Mouse (Mus musculus): Measurements from ENCODE around the gene Cacna1c. TPM values are rescaled to one million over a fixed set of nuclear protein-coding genes. Genes with fewer than 3 reads are reported as not detected.

Cacna1c gene
- polyA plus RNA-seq, 2 experiments = 8.9 to 29.0 TPM

DNA sequence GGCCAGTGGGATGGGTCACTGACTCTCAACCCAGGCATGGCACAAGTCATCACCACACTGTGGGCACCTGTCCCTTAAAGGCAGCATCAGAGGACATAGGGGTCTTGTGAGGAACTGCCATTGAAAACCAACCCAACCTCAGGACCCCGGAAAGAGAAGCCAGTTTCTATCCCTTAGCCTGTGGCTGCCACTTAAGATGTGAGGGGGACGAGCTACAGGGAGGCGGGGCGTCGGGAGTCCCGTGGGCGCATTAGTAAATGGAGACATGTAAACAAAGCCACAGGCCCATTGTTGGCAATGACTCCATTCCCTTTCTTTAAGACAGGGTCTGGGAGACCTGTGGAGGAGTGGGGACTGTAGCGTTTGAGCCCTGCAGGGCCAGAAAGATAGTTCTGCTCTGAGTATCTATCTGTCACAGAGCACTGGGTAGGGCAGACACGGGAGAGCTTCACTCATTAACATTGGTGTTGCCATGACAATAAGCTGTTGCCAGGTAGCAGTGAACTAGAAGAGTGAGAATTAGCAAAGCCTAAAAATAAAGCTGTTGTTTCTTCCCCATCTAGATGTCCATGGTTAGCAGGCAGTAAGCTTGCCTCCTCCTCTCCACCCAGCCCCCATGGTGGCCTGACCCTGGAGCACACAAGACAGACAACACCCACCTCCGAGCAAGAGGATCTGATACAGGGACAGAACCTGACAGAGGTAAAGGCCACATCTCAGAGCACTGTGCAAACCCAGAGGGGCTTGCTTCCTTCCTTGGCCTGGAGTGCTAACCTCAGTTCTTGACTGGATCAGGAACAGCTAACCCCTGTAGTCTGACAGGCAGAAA, 218.6 kb downstream of the Cacna1c start:
- no peak for ATAC-seq (ENCODE audit: low FRiP score, low read depth)
- no peak for DNase-seq (ENCODE audit: low spot score)
- no peak overlapping the region for H3K4me2 ChIP-seq (replicated peaks; ENCODE audit: low read depth, low read length, severe bottlenecking)
- H3K4me3 ChIP-seq (replicated peaks; ENCODE audit: low read length) = no peak overlapping the region
- no peak for TF ChIP-seq POLR2A (IDR thresholded peaks at IDR 0.05; ENCODE audit: borderline replicate concordance, extremely low read depth, insufficient read depth, insufficient read length)
- no peak overlapping the region for H3K9ac ChIP-seq (ENCODE audit: low read depth, low read length, severe bottlenecking)
- H3K36me3 ChIP-seq (ENCODE audit: control insufficient read depth, insufficient read depth, low read length) = no peaks in the 10 kb centered on the region
- H3K27me3 ChIP-seq (ENCODE audit: control insufficient read depth, insufficient read depth, low read length) = no peaks in the 10 kb centered on the region
- WGBS = 60% methylated on average over 10 of the region's 10 CpGs
- H3K27ac ChIP-seq (replicated peaks; ENCODE audit: low read depth, low read length) = no peak overlapping the region
- H3K4me1 ChIP-seq (ENCODE audit: control insufficient read depth, insufficient read depth, low read length) = peaks cover 14% of the 10 kb centered on the region
- no peaks in the 10 kb centered on the region for H3K9me3 ChIP-seq (ENCODE audit: control insufficient read depth, low read length)

DNA sequence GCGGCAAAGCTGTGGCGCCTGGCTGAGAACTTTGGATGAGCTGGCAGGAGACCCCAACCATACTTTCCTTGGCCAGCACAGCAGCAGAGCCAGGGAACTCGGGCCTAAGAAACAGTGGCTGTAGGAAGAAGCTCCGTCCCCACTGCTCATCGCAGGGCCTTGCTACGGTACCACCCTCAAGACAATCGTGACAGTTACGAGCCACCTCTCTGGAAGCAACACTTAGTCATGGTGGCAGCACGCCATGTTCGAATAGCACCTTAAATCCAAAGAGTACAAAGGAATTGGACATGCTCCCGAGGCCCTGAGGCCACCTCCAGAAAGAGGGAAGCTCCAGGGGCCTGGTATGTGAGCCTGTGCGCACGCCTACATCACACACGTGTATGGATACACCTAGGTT, 219.6 kb downstream of the Cacna1c start:
- Histone ChIP-seq H3K27me3 (ENCODE audit: control insufficient read depth, insufficient read depth, low read length) (no peaks in the 10 kb centered on the region), H3K27ac (replicated peaks; ENCODE audit: low read depth, low read length) (no peak overlapping the region), H3K9me3 (ENCODE audit: control insufficient read depth, low read length) (no peaks in the 10 kb centered on the region), H3K4me2 (replicated peaks; ENCODE audit: low read depth, low read length, severe bottlenecking) (no peak overlapping the region), H3K36me3 (ENCODE audit: control insufficient read depth, insufficient read depth, low read length) (no peaks in the 10 kb centered on the region), H3K9ac (ENCODE audit: low read depth, low read length, severe bottlenecking) (no peak overlapping the region), H3K4me3 (replicated peaks; ENCODE audit: low read length) (no peak overlapping the region), H3K4me1 (ENCODE audit: control insufficient read depth, insufficient read depth, low read length) (peaks cover 11% of the 10 kb centered on the region)
- ATAC-seq (ENCODE audit: low FRiP score, low read depth) (no peak), DNase-seq (ENCODE audit: low spot score) (no peak)
- TF ChIP-seq POLR2A (IDR thresholded peaks at IDR 0.05; ENCODE audit: borderline replicate concordance, extremely low read depth, insufficient read depth, insufficient read length) = no peak
- 81% methylated on average over 14 of the region's 14 CpGs for WGBS

DNA sequence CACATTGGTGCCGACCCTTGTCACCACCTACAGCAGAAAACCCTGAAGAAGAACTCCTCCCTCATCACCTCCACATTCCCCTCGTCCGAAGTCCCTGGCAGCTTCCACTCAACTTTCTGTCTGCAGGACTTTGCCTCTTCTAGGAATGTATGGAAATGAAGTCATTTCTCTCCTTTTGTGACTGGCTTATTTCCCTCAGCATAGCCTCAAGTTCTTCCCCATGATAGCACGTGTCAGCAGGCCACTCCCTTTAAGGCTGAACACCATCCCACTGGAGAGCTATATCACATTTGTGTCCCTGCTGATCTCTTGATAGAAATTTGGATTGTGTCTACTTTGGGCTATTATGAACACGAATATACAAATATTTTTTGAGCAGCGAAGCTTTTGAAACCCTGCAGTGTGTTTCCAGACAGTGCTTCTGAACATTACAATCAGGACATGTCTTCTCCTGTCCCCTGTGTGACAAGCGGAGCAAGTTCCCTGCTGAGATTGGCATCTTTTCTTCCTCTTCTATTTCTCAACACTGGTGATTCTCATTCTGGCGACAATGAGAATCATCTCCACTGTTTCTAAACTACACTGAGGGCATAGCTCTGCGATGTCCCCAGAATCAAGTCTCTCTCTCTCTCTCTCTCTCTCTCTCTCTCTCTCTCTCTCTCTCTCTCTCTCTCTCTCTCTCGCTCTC, 224.2 kb downstream of the Cacna1c start:
- TF ChIP-seq POLR2A (IDR thresholded peaks at IDR 0.05; ENCODE audit: borderline replicate concordance, extremely low read depth, insufficient read depth, insufficient read length) = no peak
- no peak for DNase-seq (ENCODE audit: low spot score)
- Histone ChIP-seq H3K4me3 (replicated peaks; ENCODE audit: low read length) (no peak overlapping the region), H3K36me3 (ENCODE audit: control insufficient read depth, insufficient read depth, low read length) (no peaks in the 10 kb centered on the region), H3K27me3 (ENCODE audit: control insufficient read depth, insufficient read depth, low read length) (no peaks in the 10 kb centered on the region), H3K4me1 (ENCODE audit: control insufficient read depth, insufficient read depth, low read length) (no peaks in the 10 kb centered on the region), H3K9me3 (ENCODE audit: control insufficient read depth, low read length) (no peaks in the 10 kb centered on the region), H3K9ac (ENCODE audit: low read depth, low read length, severe bottlenecking) (no peak overlapping the region), H3K27ac (replicated peaks; ENCODE audit: low read depth, low read length) (no peak overlapping the region), H3K4me2 (replicated peaks; ENCODE audit: low read depth, low read length, severe bottlenecking) (no peak overlapping the region)
- ATAC-seq (ENCODE audit: low FRiP score, low read depth) = no peak
- WGBS = 70% methylated on average over 9 of the region's 10 CpGs

DNA sequence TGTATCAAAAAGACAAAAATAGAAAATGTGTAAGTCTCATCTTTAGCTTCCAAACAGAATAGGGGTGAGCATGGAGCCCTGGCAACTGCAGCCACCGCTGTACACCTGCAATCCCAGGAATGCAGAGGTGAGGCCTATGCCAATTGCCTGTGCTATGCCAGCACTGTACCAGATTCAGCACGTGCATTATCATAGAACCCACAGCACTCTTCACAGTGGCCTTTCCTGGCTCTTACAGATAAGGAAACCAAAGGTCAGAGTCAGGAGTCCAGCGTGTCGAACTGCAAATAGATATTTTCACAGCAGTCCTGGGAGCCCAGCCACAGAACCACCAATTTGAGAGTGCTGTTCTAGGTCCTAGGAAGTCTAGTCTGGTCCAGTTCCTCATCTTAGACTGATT, 227.4 kb downstream of the Cacna1c start:
- Histone ChIP-seq H3K27ac (replicated peaks; ENCODE audit: low read depth, low read length) (no peak overlapping the region), H3K36me3 (ENCODE audit: control insufficient read depth, insufficient read depth, low read length) (no peaks in the 10 kb centered on the region), H3K4me3 (replicated peaks; ENCODE audit: low read length) (no peak overlapping the region), H3K4me1 (ENCODE audit: control insufficient read depth, insufficient read depth, low read length) (no peaks in the 10 kb centered on the region), H3K9ac (ENCODE audit: low read depth, low read length, severe bottlenecking) (no peak overlapping the region), H3K4me2 (replicated peaks; ENCODE audit: low read depth, low read length, severe bottlenecking) (no peak overlapping the region), H3K27me3 (ENCODE audit: control insufficient read depth, insufficient read depth, low read length) (no peaks in the 10 kb centered on the region), H3K9me3 (ENCODE audit: control insufficient read depth, low read length) (no peaks in the 10 kb centered on the region)
- DNase-seq (ENCODE audit: low spot score) (no peak), ATAC-seq (ENCODE audit: low FRiP score, low read depth) (no peak)
- TF ChIP-seq POLR2A (IDR thresholded peaks at IDR 0.05; ENCODE audit: borderline replicate concordance, extremely low read depth, insufficient read depth, insufficient read length) = no peak
- WGBS = 84% methylated on average over 4 of the region's 4 CpGs

DNA sequence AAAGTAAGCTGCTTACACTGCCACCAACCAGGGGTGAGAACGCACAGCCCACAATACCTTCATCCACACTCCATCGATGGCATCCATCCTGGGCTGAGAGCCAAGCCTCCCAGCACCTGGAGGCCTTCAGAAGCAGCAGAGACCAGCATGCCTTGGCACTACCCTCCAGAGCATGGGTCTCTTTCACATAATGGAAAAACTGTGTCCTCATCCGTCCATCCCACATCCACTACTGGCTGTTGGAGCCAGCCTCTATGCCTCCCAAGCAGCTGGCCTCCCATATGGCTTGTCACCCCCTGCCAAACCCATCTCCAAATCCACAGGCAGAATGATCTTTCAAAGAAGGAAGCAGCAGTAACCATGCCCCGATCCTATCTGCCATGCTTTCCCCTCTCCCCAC, 229.3 kb downstream of the Cacna1c start:
- H3K4me2 ChIP-seq (replicated peaks; ENCODE audit: low read depth, low read length, severe bottlenecking) = no peak overlapping the region
- no peaks in the 10 kb centered on the region for H3K9me3 ChIP-seq (ENCODE audit: control insufficient read depth, low read length)
- TF ChIP-seq POLR2A (IDR thresholded peaks at IDR 0.05; ENCODE audit: borderline replicate concordance, extremely low read depth, insufficient read depth, insufficient read length) = no peak
- H3K27me3 ChIP-seq (ENCODE audit: control insufficient read depth, insufficient read depth, low read length) = no peaks in the 10 kb centered on the region
- DNase-seq (ENCODE audit: low spot score) (no peak), ATAC-seq (ENCODE audit: low FRiP score, low read depth) (no peak)
- H3K4me1 ChIP-seq (ENCODE audit: control insufficient read depth, insufficient read depth, low read length) = no peaks in the 10 kb centered on the region
- WGBS = 68% methylated on average over 4 of the region's 4 CpGs
- no peak overlapping the region for H3K9ac ChIP-seq (ENCODE audit: low read depth, low read length, severe bottlenecking)
- H3K36me3 ChIP-seq (ENCODE audit: control insufficient read depth, insufficient read depth, low read length) = no peaks in the 10 kb centered on the region
- no peak overlapping the region for H3K27ac ChIP-seq (replicated peaks; ENCODE audit: low read depth, low read length)
- no peak overlapping the region for H3K4me3 ChIP-seq (replicated peaks; ENCODE audit: low read length)

Data from limb, embryonic 14.5 days (tissue).